ENCODE assay signal across 9 mouse cellular contexts in genomic region chr4:141914040-141914439, GRCm38 (mm10). TPM values are rescaled to one million over a fixed set of nuclear protein-coding genes. Genes with fewer than 3 reads are reported as not detected.
A peak's percentile ranks its signal among the peaks of the same experiment; 100 is the strongest.
DNase-seq lines count a peak whose midpoint lies in the region; ATAC-seq lines count a peak whose summit lies in the region.
"Had no signal": no experiment of that assay in that cellular context is flagged by ENCODE, and none has a peak within 500 bp of the region (broad histone marks: within the 10 kb centered on the region; RNA-seq: fewer than 3 reads in every experiment).

No protein-coding gene starts in this region.

- H3K4me1 ChIP-seq in forebrain, embryonic 14.5 days (ENCODE audit: control insufficient read depth, insufficient read depth, low read length), result no peaks in the 10 kb centered on the region
- peaks cover 5% of the 10 kb centered on the region; the same call in 1 of the 2 replicates for H3K4me1 ChIP-seq in forebrain, embryonic 13.5 days
- peaks cover 18% of the 10 kb centered on the region for H3K4me1 ChIP-seq in heart, embryonic 11.5 days (ENCODE audit: control insufficient read depth, insufficient read depth, low read length)
- peaks cover 25% of the 10 kb centered on the region for H3K4me1 ChIP-seq in kidney, embryonic 15.5 days

- H3K9ac ChIP-seq in forebrain, embryonic 14.5 days (ENCODE audit: low read length), result no peak overlapping the region
- H3K9ac ChIP-seq in forebrain, embryonic 13.5 days, result no peak overlapping the region
- no peak overlapping the region for H3K9ac ChIP-seq in heart, embryonic 11.5 days (ENCODE audit: low read depth, low read length)
- no peak overlapping the region for H3K9ac ChIP-seq in kidney, embryonic 15.5 days

- 50% methylated on average over 7 of the region's 7 CpGs for WGBS in forebrain, embryonic 14.5 days
- 51% methylated on average over 7 of the region's 7 CpGs for WGBS in forebrain, embryonic 13.5 days
- 26% methylated on average over 7 of the region's 7 CpGs for WGBS in heart, embryonic 11.5 days (ENCODE audit: insufficient replicate concordance)
- 43% methylated on average over 7 of the region's 7 CpGs for WGBS in kidney, embryonic 15.5 days

- no peak overlapping the region for H3K4me2 ChIP-seq in forebrain, embryonic 14.5 days (ENCODE audit: low read length)
- no peak overlapping the region for H3K4me2 ChIP-seq in forebrain, embryonic 13.5 days
- H3K4me2 ChIP-seq in heart, embryonic 11.5 days, result no peak overlapping the region
- no peak overlapping the region for H3K4me2 ChIP-seq in kidney, embryonic 15.5 days

- H3K36me3 ChIP-seq in forebrain, embryonic 14.5 days (ENCODE audit: control insufficient read depth, insufficient read depth, low read length), result no peaks in the 10 kb centered on the region
- H3K36me3 ChIP-seq in forebrain, embryonic 13.5 days (ENCODE audit: poor library complexity, severe bottlenecking), result no peaks in the 10 kb centered on the region
- no peaks in the 10 kb centered on the region for H3K36me3 ChIP-seq in heart, embryonic 11.5 days (ENCODE audit: control insufficient read depth, insufficient read depth, low read length)
- H3K36me3 ChIP-seq in kidney, embryonic 15.5 days, result no peaks in the 10 kb centered on the region

- H3K27ac ChIP-seq in forebrain, embryonic 14.5 days (ENCODE audit: low read depth, low read length), result 0 out of 2 replicates have a peak overlapping the region, but pooled peaks have one; percentile 52
- H3K27ac ChIP-seq in forebrain, embryonic 13.5 days, result no peak overlapping the region
- H3K27ac ChIP-seq in heart, embryonic 11.5 days (ENCODE audit: low read depth, low read length), result no peak overlapping the region
- H3K27ac ChIP-seq in kidney, embryonic 15.5 days, result peak overlapping the region; percentile 38

- H3K27me3 ChIP-seq in forebrain, embryonic 14.5 days (replicated peaks; ENCODE audit: control insufficient read depth, insufficient read depth, low read length), result no peaks in the 10 kb centered on the region
- no peaks in the 10 kb centered on the region for H3K27me3 ChIP-seq in forebrain, embryonic 13.5 days
- no peaks in the 10 kb centered on the region for H3K27me3 ChIP-seq in heart, embryonic 11.5 days (ENCODE audit: control insufficient read depth, insufficient read depth, low read length)
- H3K27me3 ChIP-seq in kidney, embryonic 15.5 days, result 0 out of 2 replicates have a peak, but pooled peaks cover 2% of the 10 kb centered on the region

- no peak overlapping the region for H3K4me3 ChIP-seq in forebrain, embryonic 14.5 days (ENCODE audit: low read depth, low read length)
- H3K4me3 ChIP-seq in forebrain, embryonic 13.5 days, result no peak overlapping the region
- no peak overlapping the region for H3K4me3 ChIP-seq in heart, embryonic 11.5 days (ENCODE audit: low read depth, low read length)
- no peak overlapping the region for H3K4me3 ChIP-seq in kidney, embryonic 15.5 days (replicated peaks)
- H3K4me3 ChIP-seq: myocyte had no signal

- H3K9me3 ChIP-seq in forebrain, embryonic 14.5 days (replicated peaks; ENCODE audit: control insufficient read depth, low read length), result no peaks in the 10 kb centered on the region
- no peaks in the 10 kb centered on the region for H3K9me3 ChIP-seq in forebrain, embryonic 13.5 days (replicated peaks)
- H3K9me3 ChIP-seq in heart, embryonic 11.5 days (replicated peaks; ENCODE audit: control insufficient read depth, low read length), result no peaks in the 10 kb centered on the region
- H3K9me3 ChIP-seq in kidney, embryonic 15.5 days (replicated peaks), result no peaks in the 10 kb centered on the region

- ATAC-seq in forebrain, embryonic 14.5 days, result no peak
- ATAC-seq in forebrain, embryonic 13.5 days, result no peak
- ATAC-seq in heart, embryonic 11.5 days (replicated peaks; ENCODE audit: insufficient number of reproducible peaks, low FRiP score, low TSS enrichment), result 0 out of 2 replicates have a peak, but pooled peaks have one; percentile 27
- no peak for ATAC-seq in kidney, embryonic 15.5 days (replicated peaks; ENCODE audit: low FRiP score)

- peak; percentile 38 for DNase-seq in forebrain, embryonic 14.5 days (ENCODE audit: low spot score)
- DNase-seq in adrenal gland, postnatal 10 days, result peak; percentile 59
- DNase-seq in ovary, postnatal 14 days (ENCODE audit: low spot score), result peak; percentile 46
- no peak for DNase-seq in layer of hippocampus, postnatal 25 days (ENCODE audit: extremely low spot score in 1 of 2, low spot score in 1 of 2)
- no peak for DNase-seq in urinary bladder, postnatal 36 days (ENCODE audit: low spot score in 2 of 2)

RNA-seq across cellular contexts. Expression of gene Efhd2, which starts 39.3 kb away (rescaled TPM):
- polyA plus RNA-seq in forebrain, embryonic 14.5 days (2014; fragmentation: Nextera tagmentation; extraction: Ambion mirVana), result 44.0 and 49.3 TPM in 2 replicates
- polyA plus RNA-seq in forebrain, embryonic 13.5 days (2015; fragmentation: Nextera tagmentation; extraction: Ambion mirVana), result 85.2 and 86.3 TPM in 2 replicates
- total RNA-seq in adrenal gland, postnatal 10 days (2021), result 10 to 100 TPM; 28.9 to 29.1 TPM
- polyA plus RNA-seq in heart, embryonic 11.5 days (2014; fragmentation: Nextera tagmentation; extraction: Ambion mirVana), result 59.2 and 63.4 TPM in 2 replicates
- polyA plus RNA-seq in kidney, embryonic 15.5 days (2015; fragmentation: Nextera tagmentation; extraction: Ambion mirVana), result 53.9 and 56.7 TPM in 2 replicates
- 100 to 1,000 TPM; 125 to 131 TPM for total RNA-seq in layer of hippocampus, postnatal 25 days (2021)

Comparison
In these comparisons a context has a peak if more than half of its experiments do, and no peak if none do; other contexts are left out.
1. H3K27ac ChIP-seq: peak in forebrain, embryonic 14.5 days (single experiment) and kidney, embryonic 15.5 days (single experiment); none in forebrain, embryonic 13.5 days (single experiment) and heart, embryonic 11.5 days (single experiment).
2. DNase-seq: peak in forebrain, embryonic 14.5 days (single experiment), adrenal gland, postnatal 10 days (single experiment) and ovary, postnatal 14 days (single experiment); none in layer of hippocampus, postnatal 25 days (0 of 2) and urinary bladder, postnatal 36 days (0 of 2).